ENCODE assay signal across 16 mouse cellular contexts in the genomic region with DNA sequence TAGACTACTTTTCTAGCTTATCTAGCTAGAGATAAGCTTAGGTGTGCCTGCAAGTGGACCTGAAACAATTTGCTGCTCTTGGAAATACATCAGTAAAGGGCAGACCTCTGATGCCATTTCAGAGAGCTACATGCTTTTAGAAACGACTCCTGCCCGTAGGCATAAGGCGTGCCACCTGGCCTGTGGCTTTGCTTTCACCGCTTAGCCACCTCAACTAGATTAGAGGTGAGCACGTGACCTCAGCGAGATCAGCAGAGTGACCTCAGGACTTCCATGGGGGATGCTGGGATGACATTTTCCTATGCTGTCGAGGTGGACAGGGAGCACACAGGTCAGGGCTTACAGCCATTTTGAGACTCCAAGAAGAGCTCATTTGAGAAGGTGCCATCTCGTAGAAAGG.
"Had no signal": no experiment of that assay in that cellular context is flagged by ENCODE, and none has a peak within 500 bp of the region (broad histone marks: within the 10 kb centered on the region; RNA-seq: fewer than 3 reads in every experiment).

No protein-coding gene starts in this region.

- H3K36me3 ChIP-seq: limb, embryonic 15.5 days; liver, embryonic 12.5 days; midbrain, embryonic 15.5 days; neural tube, embryonic 13.5 days had no signal

- H3K4me2 ChIP-seq: limb, embryonic 15.5 days; liver, embryonic 12.5 days; lung, embryonic 14.5 days; midbrain, embryonic 11.5 days; midbrain, embryonic 15.5 days; neural tube, embryonic 13.5 days had no signal

- H3K9me3 ChIP-seq: limb, embryonic 15.5 days; liver, embryonic 12.5 days; megakaryocyte, embryonic 14.5 days; midbrain, embryonic 15.5 days; neural tube, embryonic 13.5 days had no signal

- H3K4me1 ChIP-seq: limb, embryonic 15.5 days; liver, embryonic 12.5 days; midbrain, embryonic 15.5 days; neural tube, embryonic 13.5 days had no signal

- H3K9ac ChIP-seq: limb, embryonic 15.5 days; liver, embryonic 12.5 days; lung, embryonic 14.5 days; midbrain, embryonic 15.5 days; neural tube, embryonic 13.5 days had no signal

- H3K4me3 ChIP-seq: limb, embryonic 15.5 days; liver, embryonic 12.5 days; megakaryocyte, embryonic 14.5 days; midbrain, embryonic 15.5 days; neural tube, embryonic 13.5 days had no signal

- H3K27me3 ChIP-seq: limb, embryonic 15.5 days; liver, embryonic 12.5 days; midbrain, embryonic 15.5 days; neural tube, embryonic 13.5 days had no signal

- DNase-seq: kidney, postnatal 36 days; lung, embryonic 14.5 days; lung, postnatal 10 days; retina, postnatal 1 day; right cerebral cortex, postnatal 4 days; spleen, adult 18-20 months; thymus, adult 2 months; thymus, postnatal 25 days had no signal

- H3K27ac ChIP-seq: kidney, postnatal 0 days; limb, embryonic 15.5 days; liver, embryonic 12.5 days; macrophage; midbrain, embryonic 15.5 days; neural tube, embryonic 13.5 days had no signal

- ATAC-seq: liver, embryonic 12.5 days; midbrain, embryonic 15.5 days had no signal
